18 mouse cellular contexts compared by ENCODE assay signal in genomic region chrX:104749356-104749755, GRCm38 (mm10).
DNase-seq lines count a peak whose midpoint lies in the region; ATAC-seq and TF ChIP-seq lines count a peak whose summit lies in the region.
"Had no signal": no experiment of that assay in that cellular context is flagged by ENCODE, and none has a peak within 500 bp of the region (broad histone marks: within the 10 kb centered on the region; RNA-seq: fewer than 3 reads in every experiment).

No protein-coding gene starts in this region.

- TF ChIP-seq EP300 in liver, postnatal 0 days (IDR thresholded peaks at IDR 0.05; ENCODE audit: low read depth) = no peak

- TF ChIP-seq CTCF in gastrocnemius, adult 2 months (IDR thresholded peaks at IDR 0.05) = peak; percentile 43
- TF ChIP-seq CTCF in liver, postnatal 0 days (IDR thresholded peaks at IDR 0.05; ENCODE audit: low read depth) = peak; percentile 44
- peak; percentile 14; the same call in 1 of the 2 replicates for TF ChIP-seq CTCF in E14TG2a.4 (conservative IDR thresholded peaks at IDR 0.05; ENCODE audit: low read length)

- H3K9me3 ChIP-seq in liver, postnatal 0 days (ENCODE audit: low read length) = no peaks in the 10 kb centered on the region
- H3K9me3 ChIP-seq in E14TG2a.4 (ENCODE audit: low read length) = no peaks in the 10 kb centered on the region
- H3K9me3 ChIP-seq: embryonic facial prominence, embryonic 12.5 days; heart, embryonic 13.5 days; hindbrain, embryonic 15.5 days; stomach, embryonic 15.5 days had no signal

- H3K4me1 ChIP-seq in liver, postnatal 0 days (ENCODE audit: insufficient read depth) = no peaks in the 10 kb centered on the region
- H3K4me1 ChIP-seq in E14TG2a.4 (replicated peaks; ENCODE audit: low read depth, low read length) = no peaks in the 10 kb centered on the region
- H3K4me1 ChIP-seq: embryonic facial prominence, embryonic 12.5 days; heart, embryonic 13.5 days; hindbrain, embryonic 15.5 days; stomach, embryonic 15.5 days had no signal

- no peak for DNase-seq in gastrocnemius, adult 2 months
- no peak for DNase-seq in gastrocnemius, adult 18-20 months (ENCODE audit: low spot score)
- DNase-seq in liver, postnatal 0 days = no peak
- DNase-seq in liver = no peak
- peak; percentile 2 for DNase-seq in retina, embryonic 14.5 days (ENCODE audit: low spot score)
- no peak for DNase-seq in heart, postnatal 36 days
- DNase-seq in frontal cortex, postnatal 10 days (ENCODE audit: low spot score in 2 of 2) = no peak
- DNase-seq: cerebellum, adult 18-20 months; gastrocnemius, postnatal 14 days; kidney, postnatal 14 days; right cerebral cortex, postnatal 25 days; thymus, postnatal 4 days had no signal

- no peak for ATAC-seq in liver, postnatal 0 days

- H3K9ac ChIP-seq in liver, postnatal 0 days (replicated peaks) = no peak overlapping the region
- H3K9ac ChIP-seq: embryonic facial prominence, embryonic 12.5 days; heart, embryonic 13.5 days; hindbrain, embryonic 15.5 days; liver, embryonic 14.5 days; stomach, embryonic 15.5 days had no signal

- no peak overlapping the region for H3K4me2 ChIP-seq in liver, postnatal 0 days (ENCODE audit: low read depth, low read length)
- H3K4me2 ChIP-seq: embryonic facial prominence, embryonic 12.5 days; heart, embryonic 13.5 days; hindbrain, embryonic 15.5 days; stomach, embryonic 15.5 days had no signal

- intact Hi-C loops in gastrocnemius, adult 2 months (cut with DNase I) = no loop called here
- intact Hi-C loops in heart, postnatal 36 days (cut with DNase I) = loop anchor here (5.0 kb wide), 1 partner anchor 572 kb away; no protein-coding TSS in a partner anchor

- H3K4me3 ChIP-seq in gastrocnemius, adult 2 months = no peak overlapping the region
- no peak overlapping the region for H3K4me3 ChIP-seq in liver, postnatal 0 days (ENCODE audit: low read depth, low read length)
- H3K4me3 ChIP-seq in E14TG2a.4 (replicated peaks; ENCODE audit: low read length) = no peak overlapping the region
- H3K4me3 ChIP-seq: embryonic facial prominence, embryonic 12.5 days; heart, embryonic 13.5 days; hindbrain, embryonic 15.5 days; stomach, embryonic 15.5 days had no signal

- no peaks in the 10 kb centered on the region for H3K27me3 ChIP-seq in liver, postnatal 0 days (ENCODE audit: insufficient read depth, low read length)
- no peaks in the 10 kb centered on the region for H3K27me3 ChIP-seq in E14TG2a.4 (ENCODE audit: insufficient read depth, low read length)
- H3K27me3 ChIP-seq: stomach, embryonic 15.5 days had no signal

- no peaks in the 10 kb centered on the region for H3K36me3 ChIP-seq in liver, postnatal 0 days (replicated peaks; ENCODE audit: insufficient read depth, low read length)
- no peaks in the 10 kb centered on the region for H3K36me3 ChIP-seq in E14TG2a.4 (ENCODE audit: insufficient read depth, low read length)
- H3K36me3 ChIP-seq: embryonic facial prominence, embryonic 12.5 days; heart, embryonic 13.5 days; hindbrain, embryonic 15.5 days; stomach, embryonic 15.5 days had no signal

- 59% methylated on average over 1 of the region's 1 CpGs for WGBS in liver, postnatal 0 days (ENCODE audit: insufficient replicate concordance)

- H3K27ac ChIP-seq in gastrocnemius, adult 2 months = no peak overlapping the region
- no peak overlapping the region for H3K27ac ChIP-seq in liver, postnatal 0 days (ENCODE audit: low read depth)
- H3K27ac ChIP-seq: embryonic facial prominence, embryonic 12.5 days; heart, embryonic 13.5 days; hindbrain, embryonic 15.5 days; liver, embryonic 14.5 days; stomach, embryonic 15.5 days had no signal
